Mouse (Mus musculus) megakaryocyte progenitor cell, adult 5-6 weeks (primary cell): ENCODE results near the gene Hpf1. TPM values are rescaled to one million over a fixed set of nuclear protein-coding genes. Genes with fewer than 3 reads are reported as not detected.
A peak's percentile ranks its signal among the peaks of the same experiment; 100 is the strongest.

ENCODE experiments used
- ATAC-seq: replicated peaks from 2 replicates; pipeline ENCODE4 v1.8.0; 2016; ENCODE audit warnings: mild to moderate bottlenecking, moderate TSS enrichment, inconsistent platforms; ENCODE audit not compliant: poor library complexity
- total RNA-seq, 2 experiments: library from RNA; stranded (forward) in 1 of 2; stranded (reverse) in 1 of 2; fragments of 157-497, 149-512 nt in 1 of 2; fragments of 200-1000 nt in 1 of 2; gene quantifications; 2 replicates each; pipeline versions ENCODE4 v1.2.3 to v1.2.4; 2015 to 2017

Gene Hpf1
- total RNA-seq, 2 experiments from 2014 or later, result 124 to 186 TPM

GRCm38 (mm10) chr8:60891757-60892156, 1.5 kb downstream of the Hpf1 start:
- ATAC-seq, result no peak

- peak; percentile 89 for ATAC-seq
Measured at GRCm38 (mm10) chr8:60895878-60896277, 5.7 kb downstream of the Hpf1 start.

GRCm38 (mm10) chr8:60900147-60900546, 9.9 kb downstream of the Hpf1 start:
- ATAC-seq, result no peak

GRCm38 (mm10) chr8:60912081-60912480, 21.9 kb downstream of the Hpf1 start:
- no peak for ATAC-seq

- no peak for ATAC-seq
Measured at GRCm38 (mm10) chr8:60912554-60912953, 22.3 kb downstream of the Hpf1 start.

GRCm38 (mm10) chr8:60919069-60919468, 28.9 kb downstream of the Hpf1 start:
- ATAC-seq, result no peak

GRCm38 (mm10) chr8:60920176-60920575, 30.0 kb downstream of the Hpf1 start:
- peak; percentile 55 for ATAC-seq

GRCm38 (mm10) chr8:60933617-60934016, 43.4 kb downstream of the Hpf1 start:
- ATAC-seq, result no peak

- peak; percentile 76 for ATAC-seq
Measured at GRCm38 (mm10) chr8:60938717-60939424, 48.7 kb downstream of the Hpf1 start.

- ATAC-seq, result no peak
Measured at GRCm38 (mm10) chr8:60942867-60943266, 52.6 kb downstream of the Hpf1 start.

- ATAC-seq, result no peak
Measured at GRCm38 (mm10) chr8:60947503-60947902, 57.3 kb downstream of the Hpf1 start.

GRCm38 (mm10) chr8:60949859-60950258, 59.6 kb downstream of the Hpf1 start:
- ATAC-seq, result 0 out of 2 replicates have a peak, but pooled peaks have one; percentile 1

GRCm38 (mm10) chr8:60951271-60951670, 61.1 kb downstream of the Hpf1 start:
- ATAC-seq, result no peak

- no peak for ATAC-seq
Measured at GRCm38 (mm10) chr8:60951757-60952156, 61.5 kb downstream of the Hpf1 start.

GRCm38 (mm10) chr8:60952803-60953202, 62.6 kb downstream of the Hpf1 start:
- ATAC-seq, result no peak

GRCm38 (mm10) chr8:60954281-60955014, 64.2 kb downstream of the Hpf1 start:
- ATAC-seq, result peak; percentile 91

GRCm38 (mm10) chr8:60956847-60957246, 66.6 kb downstream of the Hpf1 start:
- peak; percentile 48 for ATAC-seq

Other genes with a start within 250 kb of the Hpf1 start
- gene Clcn3, start 92.9 kb downstream of the Hpf1 start, total RNA-seq (2015), result 22.3 and 26.1 TPM in 2 replicates
- gene Clcn3, start 92.9 kb downstream of the Hpf1 start, total RNA-seq (2017), result 22.8 and 29.3 TPM in 2 replicates
- 14.2 and 15.9 TPM in 2 replicates for gene Nek1, start 102.8 kb downstream of the Hpf1 start, total RNA-seq (2015)
- 21.2 and 25.6 TPM in 2 replicates for gene Nek1, start 102.8 kb downstream of the Hpf1 start, total RNA-seq (2017)